Mouse (Mus musculus): Measurements from ENCODE around the gene Rnf7.

DNA sequence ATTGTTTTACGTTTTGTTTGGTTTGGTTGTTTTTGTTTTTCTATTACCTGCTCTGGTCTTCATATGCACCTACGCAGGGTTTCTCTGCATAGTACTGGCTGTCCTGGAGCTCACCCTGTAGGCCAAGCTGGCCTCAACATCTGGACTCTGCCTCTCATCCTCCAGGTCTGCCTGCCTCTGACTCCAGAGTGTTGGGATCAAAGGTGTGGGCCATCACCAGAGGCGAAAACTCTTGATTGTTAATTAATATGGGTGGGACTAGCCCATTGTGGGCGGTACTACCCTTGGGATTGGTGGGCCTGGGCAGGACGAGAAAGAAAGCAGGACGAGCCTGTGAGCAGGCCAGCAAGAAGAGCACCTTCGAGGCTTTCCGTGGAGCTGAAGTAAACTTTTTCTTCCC is 54.4 kb downstream of the Rnf7 start:
- TF ChIP-seq CTCF (IDR thresholded peaks at IDR 0.05; ENCODE audit: control insufficient read depth, insufficient read depth, insufficient replicate concordance, low read depth, low read length): peak; percentile 12; the same call in 1 of the 2 replicates
- no peak for TF ChIP-seq POLR2A (IDR thresholded peaks at IDR 0.05; ENCODE audit: control insufficient read depth, low read depth, low read length)
